Mouse (Mus musculus) adrenal gland, adult 18-20 months (tissue): ENCODE measurements around the gene Ptrh1. TPM values are rescaled to one million over a fixed set of nuclear protein-coding genes. Genes with fewer than 3 reads are reported as not detected.

Experiments
- DNase-seq, 2 experiments: peaks; one replicate each; pipeline ENCODE4 v3.0.0; 2021 to 2022; ENCODE audit warnings: low spot score in 2 of 2
- total RNA-seq, 2 experiments: library from RNA; stranded (reverse); gene quantifications; 1 replicate in 1 of 2; 2 replicates in 1 of 2; pipeline ENCODE4 v1.2.3; 2021

Ptrh1 gene
- total RNA-seq, 2 experiments from 2014 or later = 5.4 to 9.9 TPM

DNA sequence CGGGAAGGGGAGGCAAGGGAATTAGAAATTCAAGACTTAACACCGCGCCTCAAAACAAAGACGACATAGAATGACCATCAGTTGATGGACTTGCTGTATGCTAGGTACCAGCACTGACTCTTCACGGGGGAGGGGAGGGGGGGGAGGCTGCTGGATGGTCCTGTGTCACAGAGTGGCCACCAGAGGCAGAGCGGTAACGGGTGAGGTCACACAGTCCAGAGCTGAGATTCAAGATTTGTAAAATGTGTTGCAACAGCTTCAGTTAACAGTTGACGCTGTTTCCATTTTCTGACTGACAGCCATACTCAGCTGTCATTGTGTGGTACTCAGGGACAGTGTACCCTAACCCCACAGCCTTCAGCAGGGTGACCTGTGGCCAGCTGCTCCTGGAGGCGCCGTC is 23.4 kb upstream of the Ptrh1 start:
- DNase-seq = no peak

DNA sequence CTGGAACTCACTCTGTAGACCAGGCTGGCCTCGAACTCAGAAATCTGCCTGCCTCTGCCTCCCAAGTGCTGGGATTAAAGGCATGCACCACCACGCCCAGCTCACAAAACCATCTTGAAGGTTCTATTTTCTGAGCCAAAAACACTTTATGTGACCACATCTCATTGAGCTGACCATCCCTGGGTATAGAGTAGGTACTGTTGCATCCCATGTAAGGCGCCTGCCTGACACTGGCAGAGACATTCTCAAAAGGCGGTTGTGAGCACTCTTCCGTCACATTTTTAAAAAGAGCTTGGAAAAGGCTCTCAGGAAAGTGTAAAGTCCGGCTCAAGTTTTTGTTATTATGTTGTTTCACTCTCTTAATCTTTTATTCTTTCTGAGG is 18.9 kb upstream of the Ptrh1 start:
- no peak for DNase-seq

DNA sequence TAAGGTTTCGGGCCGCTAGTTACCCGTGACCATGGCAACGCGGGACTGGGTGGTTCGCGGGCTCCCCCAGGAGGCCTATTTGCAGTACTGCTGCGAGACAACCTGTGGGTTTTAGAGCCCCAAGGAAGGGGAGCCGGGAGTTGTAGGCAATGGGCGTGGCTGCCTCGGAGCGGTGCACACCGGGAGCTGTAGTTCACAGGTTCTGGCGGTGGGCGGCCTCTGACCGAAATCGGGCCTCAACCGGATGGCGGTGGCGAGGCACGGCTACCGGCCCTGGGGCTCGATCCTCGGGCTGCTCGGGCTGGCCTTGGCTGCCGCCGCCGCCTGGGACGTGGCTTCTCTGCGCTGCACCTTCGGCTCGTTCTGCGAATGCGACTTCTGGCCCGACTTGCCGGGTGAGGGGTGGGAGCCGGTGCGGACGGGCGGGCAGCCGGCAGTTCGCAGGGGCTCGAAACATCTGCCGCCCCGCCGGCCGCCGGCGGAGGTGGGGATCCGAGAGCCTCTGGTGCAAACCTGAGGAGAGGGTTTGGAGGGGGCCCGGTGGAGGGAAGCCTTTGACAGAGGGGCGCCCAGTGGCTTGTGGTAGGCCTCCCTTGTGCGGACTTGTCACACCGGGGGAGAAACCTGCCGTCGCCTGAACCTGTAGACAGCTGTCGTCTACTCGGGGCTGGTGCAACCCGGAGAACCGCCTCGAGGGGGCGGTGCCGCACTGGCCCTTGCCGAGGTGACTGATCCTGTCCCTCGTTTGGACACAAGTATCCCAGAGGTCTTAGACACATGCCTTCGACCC is 18.3 kb upstream of the Ptrh1 start, which contains the start of gene Tor2a:
Gene Tor2a (plus strand): TSS at position 179 of the 790 bp plus-strand sequence.
- peak; percentile 93 to 96 for DNase-seq

DNA sequence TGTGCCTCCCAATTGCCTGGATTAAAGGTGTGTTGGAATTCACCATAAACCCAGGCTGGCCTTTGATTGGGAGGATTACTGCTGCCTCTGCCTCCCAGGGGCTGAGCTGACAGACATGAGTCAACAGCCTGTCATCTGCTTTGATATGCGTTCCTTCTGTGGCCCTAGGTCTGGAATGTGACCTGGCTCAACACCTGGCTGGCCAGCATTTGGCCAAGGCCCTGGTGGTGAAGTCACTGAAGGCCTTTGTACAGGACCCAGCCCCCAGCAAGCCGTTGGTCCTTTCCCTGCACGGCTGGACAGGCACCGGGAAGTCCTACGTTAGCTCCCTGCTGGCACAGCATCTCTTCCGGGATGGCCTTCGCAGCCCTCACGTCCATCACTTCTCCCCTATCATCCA is 17.1 kb upstream of the Ptrh1 start:
- DNase-seq = no peak

DNA sequence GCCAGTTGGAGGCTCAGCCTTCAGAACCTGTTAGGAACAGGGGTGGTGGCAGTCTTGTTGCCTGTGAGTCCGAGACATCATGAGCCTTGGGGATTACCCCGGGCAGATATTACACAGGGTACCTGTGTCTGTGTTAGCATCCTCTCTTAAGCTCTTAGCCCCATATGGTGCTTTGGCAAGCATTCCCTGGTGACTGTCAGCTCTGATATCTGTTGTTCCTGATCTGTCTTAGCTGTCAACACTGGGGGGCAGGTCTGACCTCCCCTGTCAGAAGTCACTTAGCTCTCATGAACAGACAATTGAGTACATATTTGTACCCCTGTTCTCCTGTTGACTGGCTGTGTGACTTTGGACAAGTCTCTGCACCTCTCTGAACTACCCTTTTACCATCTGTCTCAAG is 16.6 kb upstream of the Ptrh1 start:
- no peak for DNase-seq

DNA sequence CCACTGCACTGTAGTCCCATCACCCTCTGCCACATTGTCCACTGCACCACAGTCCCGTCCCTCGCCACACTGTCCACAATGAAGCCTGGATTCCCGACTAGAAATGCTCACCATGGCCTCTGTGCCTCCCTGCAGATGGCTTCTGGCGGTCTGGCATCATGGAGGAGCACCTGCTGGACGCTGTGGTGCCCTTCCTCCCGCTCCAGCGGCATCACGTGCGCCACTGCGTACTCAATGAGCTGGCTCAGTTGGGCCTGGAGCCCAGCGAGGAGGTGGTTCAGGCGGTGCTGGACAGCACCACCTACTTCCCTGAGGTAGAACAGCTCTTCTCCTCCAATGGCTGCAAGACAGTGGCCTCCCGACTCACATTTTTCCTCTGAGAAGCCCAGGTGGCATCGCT is 14.2 kb upstream of the Ptrh1 start:
- no peak for DNase-seq

DNA sequence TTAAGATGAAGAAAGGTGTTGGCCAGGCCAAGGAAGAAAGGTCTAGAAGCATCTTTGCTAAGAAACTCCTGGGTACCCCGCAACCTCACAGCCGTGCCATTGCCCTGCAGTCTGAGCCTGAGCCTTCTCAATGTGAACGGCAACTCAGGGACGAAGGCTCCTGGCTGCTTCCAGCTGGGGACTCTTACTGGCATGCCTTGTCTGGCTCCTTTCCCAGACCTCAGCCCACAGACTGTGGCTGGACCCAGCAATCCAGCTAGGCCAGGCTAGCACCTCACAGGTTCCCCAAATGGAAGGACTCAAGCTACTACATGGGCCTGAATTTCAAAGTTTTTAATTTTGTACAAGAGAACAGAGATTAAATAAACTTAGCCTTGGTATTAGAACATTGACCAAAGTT is 13.7 kb upstream of the Ptrh1 start:
- DNase-seq = no peak

DNA sequence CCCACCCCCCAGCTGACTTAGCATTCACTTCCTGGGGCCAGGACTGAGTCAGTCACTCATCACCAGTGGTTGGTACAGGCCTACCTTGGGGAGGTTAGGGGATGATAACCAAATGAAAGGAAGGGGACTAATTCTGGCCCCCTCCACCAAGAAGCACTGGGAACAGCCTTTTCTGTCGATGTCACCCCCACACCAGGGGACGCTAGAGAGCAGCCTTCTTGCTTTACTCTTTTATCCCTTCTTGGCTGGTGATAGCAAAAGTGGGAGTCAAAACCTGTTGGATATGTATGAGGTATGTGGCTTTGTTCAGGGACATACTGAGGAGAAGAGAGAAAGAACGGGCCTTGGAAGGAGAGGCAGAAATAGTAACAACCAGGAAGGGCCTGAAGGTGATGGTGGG is 12.2 kb upstream of the Ptrh1 start:
- DNase-seq = no peak

DNA sequence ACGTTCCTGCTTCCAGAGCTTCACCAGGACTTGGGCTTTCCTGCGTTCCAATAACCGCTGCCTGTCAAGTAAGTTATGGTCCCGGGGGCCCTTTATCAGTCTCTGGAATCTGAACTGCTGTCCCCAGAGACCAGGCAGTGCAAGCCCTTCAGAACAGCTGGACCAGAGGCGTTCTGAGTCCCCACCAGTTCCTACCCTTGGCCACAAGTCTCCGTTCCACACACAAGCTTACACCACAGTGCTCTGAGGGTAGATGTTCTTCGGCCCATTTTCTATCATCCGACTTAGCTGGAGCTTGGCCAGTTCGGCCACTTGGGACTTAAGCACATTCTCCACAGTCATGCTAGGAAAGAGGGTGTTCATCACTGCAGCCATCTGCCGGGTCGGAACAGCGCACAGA is 8.3 kb upstream of the Ptrh1 start:
- no peak for DNase-seq

DNA sequence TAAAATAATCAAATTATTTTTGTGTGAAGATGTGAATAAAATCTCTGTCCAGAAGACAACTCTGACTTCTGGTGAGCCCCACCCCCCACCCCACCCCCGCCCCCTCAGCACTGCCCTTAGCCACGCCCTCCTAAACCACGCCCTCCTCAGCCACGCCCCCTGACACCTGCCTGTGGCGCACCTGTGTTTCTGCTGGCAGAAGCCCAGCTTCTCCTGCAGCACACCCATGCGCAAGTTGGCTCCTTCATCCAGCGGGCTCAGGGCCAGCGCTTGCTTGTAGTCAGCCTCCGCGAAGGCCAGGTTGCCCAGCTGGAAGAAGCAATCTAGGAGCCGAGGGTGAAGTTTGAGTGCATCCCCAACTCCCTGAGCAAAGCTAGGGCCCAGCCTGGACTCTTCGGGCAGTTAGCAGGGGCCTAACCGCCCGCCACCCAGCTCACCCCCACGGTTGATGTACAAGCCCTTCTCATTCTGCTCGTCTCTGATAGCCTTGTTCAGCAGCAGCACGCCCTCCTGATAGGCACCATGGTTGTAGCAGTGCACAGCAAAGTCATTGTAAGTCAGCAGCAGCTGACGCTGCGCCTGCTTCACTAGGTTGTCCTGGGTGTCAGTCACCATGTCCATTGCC is 6.8 kb upstream of the Ptrh1 start:
- no peak for DNase-seq

DNA sequence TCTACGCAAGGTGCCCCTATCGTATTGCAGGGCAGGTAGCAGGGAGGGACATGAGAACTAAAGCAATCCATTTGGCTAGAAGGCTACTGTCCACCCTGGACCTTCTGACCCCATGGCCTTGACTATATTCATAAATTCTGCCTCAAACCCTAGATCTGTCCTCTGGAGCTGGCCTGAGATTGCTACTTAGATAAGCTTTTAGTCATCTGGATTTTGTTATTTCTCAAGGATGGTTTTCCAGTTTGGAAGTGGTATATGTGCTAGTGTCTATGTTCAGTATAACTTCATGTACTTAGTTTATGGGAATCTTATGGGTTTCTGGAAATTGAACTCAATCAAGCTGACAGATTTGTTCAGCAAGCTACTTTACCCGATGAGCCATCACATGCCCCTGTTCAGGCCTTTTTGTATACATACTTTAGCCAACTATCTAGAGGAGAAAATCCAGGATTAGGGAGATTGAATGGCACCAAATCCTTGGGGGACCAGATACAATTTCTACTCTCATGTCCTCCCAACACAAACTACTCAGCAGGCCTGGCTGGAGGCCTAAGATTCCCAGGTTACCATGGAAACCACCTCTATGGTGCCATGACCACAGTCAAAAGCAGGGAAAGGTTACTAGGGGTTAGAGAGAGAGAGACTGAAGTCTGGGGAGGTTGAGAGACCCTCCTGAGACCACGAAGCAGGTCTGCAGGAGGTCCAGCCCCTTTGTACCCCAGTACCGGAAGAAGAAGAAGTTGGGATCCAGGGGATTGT is 6.1 kb upstream of the Ptrh1 start:
- DNase-seq = no peak

DNA sequence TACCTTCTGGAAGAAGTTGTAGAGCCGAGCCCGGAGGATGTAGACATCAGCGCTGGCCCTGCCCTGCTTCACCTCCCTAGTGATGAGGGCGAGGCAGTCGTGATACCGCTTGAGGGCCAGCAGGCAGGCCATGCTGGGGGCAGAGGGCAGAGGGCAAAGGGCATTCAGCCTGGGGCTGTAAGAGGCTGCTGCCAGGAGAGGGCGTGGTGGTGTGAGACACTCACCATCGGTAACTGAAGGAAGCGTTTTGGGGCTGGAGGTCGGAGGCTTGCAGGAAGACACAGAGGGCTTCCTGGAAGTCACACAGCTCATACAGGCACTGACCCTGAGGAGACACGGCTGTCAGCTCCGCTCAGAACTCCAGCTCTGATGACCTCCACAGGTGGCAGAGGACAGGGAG is 3.7 kb upstream of the Ptrh1 start:
- DNase-seq = no peak

DNA sequence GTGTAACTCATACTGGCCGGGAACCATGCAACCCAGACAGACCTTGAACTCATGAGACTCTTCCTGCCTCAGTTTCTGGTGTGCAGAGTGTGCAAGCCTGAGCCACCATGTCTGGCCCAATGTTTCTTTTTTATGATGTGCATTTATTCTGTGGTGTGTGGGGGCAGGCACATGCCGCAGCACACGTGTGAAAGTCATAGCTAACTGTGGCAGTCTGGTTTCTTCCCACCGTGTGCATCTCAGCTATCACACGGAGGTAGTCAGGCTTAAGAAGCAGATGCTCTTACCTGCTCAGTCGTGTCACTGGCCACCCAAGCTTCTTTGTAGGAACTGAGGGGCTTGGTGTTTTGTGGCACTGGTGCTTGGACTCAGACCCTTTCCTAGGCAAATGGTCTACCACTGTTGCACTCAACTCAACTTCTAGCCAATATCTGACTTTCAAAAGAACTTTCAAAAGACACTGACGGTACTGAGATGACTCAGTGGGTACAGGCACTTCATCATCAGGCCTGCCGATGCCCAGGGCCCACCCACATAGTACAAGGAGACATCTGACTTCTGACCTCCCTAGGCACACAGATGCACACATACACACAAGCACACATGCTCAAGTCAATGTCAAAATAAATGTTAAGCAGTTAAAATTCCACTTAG is 2.8 kb upstream of the Ptrh1 start:
- no peak for DNase-seq

DNA sequence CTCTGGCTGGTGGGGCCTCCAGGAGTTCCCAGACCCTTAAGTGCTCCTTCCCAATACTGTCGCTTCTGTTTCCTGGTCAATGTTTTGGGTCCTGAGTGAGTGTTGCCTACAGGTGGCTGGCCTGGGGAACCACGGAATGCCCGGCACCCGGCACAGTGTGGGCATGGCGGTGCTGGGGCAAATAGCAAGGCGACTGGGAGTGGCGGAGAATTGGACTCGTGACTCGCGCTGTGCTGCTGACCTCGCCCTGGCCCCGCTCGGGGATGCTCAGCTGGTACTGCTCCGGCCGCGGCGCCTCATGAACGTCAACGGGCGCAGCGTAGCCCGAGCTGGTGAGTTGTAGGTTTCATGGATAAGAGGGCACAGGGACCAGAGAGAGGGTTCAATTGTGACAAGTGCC is 606 bp downstream of the Ptrh1 start:
- no peak for DNase-seq

DNA sequence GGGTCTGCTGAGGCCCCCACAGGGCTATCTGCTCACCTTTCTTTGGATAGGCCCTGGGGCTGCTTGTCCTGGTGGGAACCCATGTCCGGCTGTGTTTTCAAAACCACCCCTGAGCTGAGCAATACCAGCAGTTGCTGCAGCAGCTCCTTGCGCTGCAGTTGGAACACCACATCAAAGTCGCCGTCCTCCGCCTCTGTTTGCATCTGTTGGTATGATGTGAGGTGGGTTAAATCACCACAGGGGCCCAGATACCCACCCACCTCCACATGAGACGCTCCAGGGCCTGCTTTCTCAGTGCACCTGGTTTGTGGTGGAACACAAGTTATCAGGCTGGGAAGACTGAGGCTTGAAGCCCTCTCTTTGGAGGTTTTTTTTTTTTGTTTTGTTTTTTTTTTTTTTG is 2.5 kb downstream of the Ptrh1 start:
- no peak for DNase-seq

DNA sequence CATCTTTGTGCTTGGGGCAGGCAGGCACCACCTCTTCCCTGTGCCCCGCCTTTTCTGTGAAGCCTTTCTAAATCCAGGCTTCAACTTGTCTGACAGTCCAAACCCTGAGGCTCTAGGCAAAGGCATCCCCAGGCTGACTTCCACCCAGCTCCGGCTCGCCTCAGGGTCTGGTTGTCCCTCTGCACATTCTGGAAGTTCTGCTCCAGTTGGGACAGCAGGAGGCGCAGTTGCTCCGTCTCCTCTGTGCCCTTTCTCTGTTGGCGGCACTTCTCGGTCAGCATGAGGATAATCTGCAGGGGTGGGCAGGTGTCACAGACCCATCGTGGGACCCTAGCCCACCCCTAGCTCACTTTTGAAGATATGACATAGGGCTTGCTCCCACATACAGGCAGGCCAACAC is 3.5 kb downstream of the Ptrh1 start:
- DNase-seq = peak; percentile 46 to 64

DNA sequence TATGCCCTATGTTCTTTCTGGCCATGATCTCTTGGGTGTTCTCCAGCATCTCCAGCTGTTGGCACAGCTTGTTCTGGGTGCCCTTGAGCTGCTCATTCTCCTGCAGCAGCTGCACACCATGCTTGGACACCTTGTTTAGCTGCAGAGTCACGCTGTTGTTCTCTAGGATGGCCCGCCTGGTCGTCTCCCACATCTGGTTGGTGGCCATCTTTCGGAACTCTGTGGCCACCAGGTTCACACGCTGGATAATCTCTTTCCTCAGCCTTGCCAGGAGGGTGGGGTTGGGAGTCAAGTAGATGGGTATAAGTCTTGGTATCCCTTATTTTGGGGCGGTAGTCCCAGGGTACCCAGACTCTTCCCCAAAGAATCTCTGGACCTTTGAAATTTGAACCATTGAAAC is 4.1 kb downstream of the Ptrh1 start:
- no peak for DNase-seq

DNA sequence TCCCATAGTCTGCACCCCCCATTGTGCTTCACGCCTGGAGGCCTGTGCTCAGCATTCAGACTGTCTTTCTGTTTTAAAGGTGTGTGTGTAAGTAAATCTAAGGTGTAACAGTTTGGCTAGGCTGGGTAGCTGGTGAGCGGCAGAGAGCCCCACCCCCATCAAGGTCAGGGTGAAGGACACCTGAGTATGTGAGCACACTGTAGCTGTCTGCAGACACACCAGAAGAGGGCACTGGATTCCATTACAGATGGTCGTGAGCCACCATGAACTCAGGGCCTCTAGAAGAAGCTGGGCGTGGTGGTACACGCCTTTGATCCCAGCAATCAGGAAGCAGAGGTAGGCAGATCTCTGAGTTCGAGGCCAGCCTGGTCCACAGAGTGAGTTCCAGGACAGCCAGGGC is 6.1 kb downstream of the Ptrh1 start:
- DNase-seq = no peak

DNA sequence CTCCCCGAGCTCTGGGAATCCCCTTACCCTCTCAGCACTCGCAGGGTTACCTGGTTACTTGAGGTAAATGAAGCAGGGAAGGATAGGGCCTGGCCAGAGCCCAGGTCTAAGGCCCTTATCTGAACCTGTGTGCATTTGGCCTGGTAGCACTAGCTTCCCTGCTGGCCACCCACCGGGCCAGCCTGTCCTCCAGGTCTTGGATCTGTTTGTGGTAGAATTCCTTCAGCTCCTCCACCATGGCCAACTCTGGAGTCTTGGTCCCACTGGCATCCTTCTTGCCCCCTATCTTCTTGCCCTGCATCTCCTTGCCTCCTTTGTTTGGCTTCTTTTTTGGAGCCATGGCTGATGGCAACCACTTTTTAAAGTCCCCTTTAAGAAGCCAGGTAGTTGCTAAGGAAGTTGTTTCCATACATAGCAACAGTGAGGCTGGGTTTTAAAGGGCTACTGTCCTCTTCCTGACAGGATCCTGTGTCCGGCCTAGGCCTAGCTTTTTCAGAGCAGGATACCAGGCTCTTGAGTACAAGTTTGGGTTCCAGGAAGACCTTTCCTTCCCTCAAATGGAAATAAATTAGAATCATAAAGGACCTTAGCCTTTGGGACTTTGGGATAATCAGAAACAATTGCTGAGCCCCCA is 8.6 kb downstream of the Ptrh1 start, which contains the start of gene Cfap157:
Gene Cfap157 (minus strand): TSS at position 381 of the 634 bp plus-strand sequence.
- DNase-seq = no peak

DNA sequence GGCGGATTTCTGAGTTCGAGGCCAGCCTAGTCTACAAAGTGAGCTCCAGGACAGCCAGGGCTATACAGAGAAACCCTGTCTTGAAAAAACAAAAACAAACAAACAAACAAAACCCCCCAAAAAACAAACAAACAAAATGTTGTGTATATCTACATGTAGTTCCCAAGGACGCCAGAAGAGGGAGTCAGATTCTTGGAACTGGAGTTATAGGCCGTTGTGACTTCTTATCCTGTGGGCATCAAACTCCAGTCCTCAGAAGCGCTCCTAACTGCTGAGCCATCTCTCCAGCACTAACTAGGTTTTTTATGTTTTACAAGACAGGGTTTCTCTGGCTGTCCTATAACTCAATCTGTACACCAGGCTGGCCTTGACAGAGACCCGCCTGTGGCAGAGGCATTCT is 11.6 kb downstream of the Ptrh1 start:
- no peak for DNase-seq

DNA sequence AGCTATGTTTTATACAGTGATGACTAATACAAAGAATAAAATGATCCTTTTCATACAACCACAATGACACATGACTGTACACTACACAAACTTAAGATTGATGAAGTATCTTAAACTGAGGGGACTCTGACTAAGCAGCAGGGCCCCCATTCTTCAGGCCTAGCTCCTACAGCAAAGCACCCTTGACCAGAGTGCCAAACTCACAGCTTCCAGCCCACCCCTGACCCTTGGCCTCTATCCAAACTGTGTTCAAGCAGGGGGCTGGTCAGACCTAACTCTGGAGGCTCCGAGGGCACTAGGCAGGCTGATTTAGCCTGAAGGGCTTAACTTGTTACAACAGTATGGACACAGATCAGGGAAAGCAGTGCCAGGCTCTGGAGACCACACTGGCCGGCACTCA is 13.0 kb downstream of the Ptrh1 start:
- DNase-seq = no peak
